Mouse (Mus musculus) midbrain, embryonic 14.5 days (tissue): ENCODE data around the gene Ccdc42. TPM values are rescaled to one million over a fixed set of nuclear protein-coding genes. Genes with fewer than 3 reads are reported as not detected.

Experiments used
- ATAC-seq: fragments of 200-750 bp; cut with Nextera tagmentation; 2 replicates; pipeline ENCODE4 v1.8.0; 2017; ENCODE audit warnings: moderate number of reproducible peaks, moderate library complexity; ENCODE audit not compliant: low FRiP score, low TSS enrichment
- DNase-seq: peaks from one replicate; pipeline ENCODE4 v3.0.0-alpha.2; 2015
- H3K27ac ChIP-seq: fragments of 300-500 bp; sonication (generic); replicated peaks from 2 replicates; pipeline ENCODE4 v1.5.1; 2014; ENCODE audit warnings: mild to moderate bottlenecking, low read depth, low read length, moderate library complexity
- H3K27me3 ChIP-seq: fragments of 300-500 bp; sonication (generic); 2 replicates; pipeline ENCODE4 v1.6.1; 2014; ENCODE audit warnings: low read length, control low read depth, mixed read lengths; ENCODE audit not compliant: control insufficient read depth, insufficient read depth
- H3K36me3 ChIP-seq: fragments of 300-500 bp; sonication (generic); 2 replicates; pipeline ENCODE4 v1.6.1; 2014; ENCODE audit warnings: low read length, control low read depth; ENCODE audit not compliant: control insufficient read depth, insufficient read depth
- H3K4me1 ChIP-seq: fragments of 300-500 bp; sonication (generic); 2 replicates; pipeline ENCODE4 v1.6.1; 2014; ENCODE audit warnings: mild to moderate bottlenecking, antibody characterized with exemption, low read length, control low read depth; ENCODE audit not compliant: control insufficient read depth, insufficient read depth
- H3K4me2 ChIP-seq: fragments of 300-500 bp; sonication (generic); 2 replicates; pipeline ENCODE4 v1.6.1; 2014; ENCODE audit warnings: mild to moderate bottlenecking, low read length, moderate library complexity
- H3K4me3 ChIP-seq: fragments of 300-500 bp; sonication (generic); replicated peaks from 2 replicates; pipeline ENCODE4 v1.5.1; 2014; ENCODE audit warnings: low read depth, low read length
- H3K9ac ChIP-seq: fragments of 300-500 bp; sonication (generic); replicated peaks from 2 replicates; pipeline ENCODE4 v1.6.1; 2014; ENCODE audit warnings: mild to moderate bottlenecking, low read length, moderate library complexity
- H3K9me3 ChIP-seq: fragments of 300-500 bp; sonication (generic); 2 replicates; pipeline ENCODE4 v1.6.1; 2016; ENCODE audit warnings: low read length, control low read depth, mixed read lengths; ENCODE audit not compliant: control insufficient read depth
- WGBS: fragments of 180-500 bp; shearing (Covaris S2); extraction: QIAGEN DNeasy Blood & Tissue Kit; methylation state at CpG from one replicate; pipeline ENCODE4 v1.1.7; 2014; 5-methylcytosine and 5-hydroxymethylcytosine counted together
- polyA plus RNA-seq: library from polyadenylated mRNA; unstranded; fragments of >200 nt; fragmentation: Nextera tagmentation; extraction: Ambion mirVana; gene quantifications from 2 replicates; pipeline ENCODE4 v1.2.1, GENCODE M21; 2014

Gene Ccdc42
- polyA plus RNA-seq, 1 experiment from 2014 or later = not detected

- Histone ChIP-seq H3K36me3 (no peaks in the 10 kb centered on the region), H3K4me1 (peaks cover 6% of the 10 kb centered on the region), H3K9me3 (no peaks in the 10 kb centered on the region), H3K9ac (no peak overlapping the region), H3K27me3 (no peaks in the 10 kb centered on the region), H3K4me3 (no peak overlapping the region), H3K4me2 (no peak overlapping the region), H3K27ac (peak overlapping the region; percentile 60)
- WGBS = 20% methylated on average over 9 of the region's 9 CpGs
- DNase-seq = peak; percentile 80
- ATAC-seq = no peak
Observed at GRCm38 (mm10) chr11:68579462-68579881, 7.3 kb upstream of the Ccdc42 start.

DNA sequence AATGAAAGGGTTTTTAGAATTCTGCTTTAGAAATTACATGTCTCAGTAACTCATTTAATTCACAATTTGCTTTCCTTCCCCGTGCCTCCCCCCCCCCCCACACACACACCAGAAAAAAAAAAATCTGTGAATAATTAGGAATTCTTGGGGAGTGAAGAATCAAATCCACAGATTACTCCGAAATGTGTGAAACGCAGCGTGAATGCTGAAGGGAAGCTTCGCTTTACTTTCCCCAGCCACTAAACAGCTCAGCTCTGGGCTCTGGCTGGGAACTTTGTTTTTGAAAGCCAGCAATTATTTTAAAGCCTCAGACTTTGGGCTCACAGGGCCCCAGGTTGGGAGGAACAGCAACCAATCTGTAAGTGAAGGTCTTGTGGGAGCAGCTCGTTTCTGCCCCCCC is 6.3 kb upstream of the Ccdc42 start:
- no peaks in the 10 kb centered on the region for H3K36me3 ChIP-seq
- no peak overlapping the region for H3K4me2 ChIP-seq
- 27% methylated on average over 6 of the region's 6 CpGs for WGBS
- H3K27ac ChIP-seq = no peak overlapping the region
- ATAC-seq (no peak), DNase-seq (no peak)
- H3K9ac ChIP-seq = no peak overlapping the region
- H3K9me3 ChIP-seq = no peaks in the 10 kb centered on the region
- H3K27me3 ChIP-seq = no peaks in the 10 kb centered on the region
- no peak overlapping the region for H3K4me3 ChIP-seq
- peaks cover 6% of the 10 kb centered on the region for H3K4me1 ChIP-seq

DNA sequence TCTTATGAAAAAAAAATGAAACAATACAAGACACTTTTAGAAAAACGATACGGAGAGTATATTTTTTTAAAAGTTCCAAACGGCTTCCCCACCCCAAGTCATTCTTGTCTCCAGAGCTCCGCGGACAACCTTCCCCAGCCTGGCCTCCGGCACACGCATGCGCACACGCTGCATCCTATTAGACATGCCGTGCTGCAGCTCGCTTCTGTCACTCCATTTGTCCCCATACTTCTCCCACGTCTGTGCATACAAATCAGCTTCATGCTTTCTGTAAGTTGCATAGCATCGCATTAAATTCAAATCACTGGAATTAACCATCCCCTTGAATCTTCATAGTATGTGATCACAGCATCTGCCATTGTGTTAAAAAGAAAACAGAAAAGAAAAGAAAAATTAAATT is 3.6 kb upstream of the Ccdc42 start:
- ATAC-seq = no peak
- 41% methylated on average over 13 of the region's 13 CpGs for WGBS
- Histone ChIP-seq H3K9me3 (no peaks in the 10 kb centered on the region), H3K9ac (no peak overlapping the region), H3K36me3 (no peaks in the 10 kb centered on the region), H3K27me3 (no peaks in the 10 kb centered on the region), H3K4me3 (no peak overlapping the region), H3K4me1 (peaks cover 6% of the 10 kb centered on the region), H3K4me2 (0 out of 2 replicates have a peak overlapping the region, but pooled peaks have one; percentile 15), H3K27ac (no peak overlapping the region)
- DNase-seq = peak; percentile 88

- Histone ChIP-seq H3K27me3 (no peaks in the 10 kb centered on the region), H3K27ac (peak overlapping the region; percentile 63), H3K36me3 (no peaks in the 10 kb centered on the region), H3K4me1 (peaks cover 6% of the 10 kb centered on the region), H3K4me3 (no peak overlapping the region), H3K9ac (no peak overlapping the region), H3K4me2 (no peak overlapping the region), H3K9me3 (no peaks in the 10 kb centered on the region)
- DNase-seq (peak; percentile 57), ATAC-seq (no peak)
- 58% methylated on average over 8 of the region's 8 CpGs for WGBS
Observed at GRCm38 (mm10) chr11:68583906-68584480, 2.8 kb upstream of the Ccdc42 start.

GRCm38 (mm10) chr11:68585890-68586289 is 931 bp upstream of the Ccdc42 start:
- Histone ChIP-seq H3K4me3 (no peak overlapping the region), H3K36me3 (no peaks in the 10 kb centered on the region), H3K27me3 (no peaks in the 10 kb centered on the region), H3K4me1 (peaks cover 6% of the 10 kb centered on the region), H3K9ac (no peak overlapping the region), H3K9me3 (no peaks in the 10 kb centered on the region), H3K27ac (no peak overlapping the region), H3K4me2 (no peak overlapping the region)
- peak; percentile 25 for DNase-seq
- WGBS = 30% methylated on average over 3 of the region's 3 CpGs
- ATAC-seq = no peak

- 63% methylated on average over 8 of the region's 8 CpGs for WGBS
- no peak for ATAC-seq
- Histone ChIP-seq H3K4me2 (no peak overlapping the region), H3K4me3 (no peak overlapping the region), H3K27me3 (no peaks in the 10 kb centered on the region), H3K9me3 (no peaks in the 10 kb centered on the region), H3K4me1 (peaks cover under 1% of the 10 kb centered on the region; the same call in 1 of the 2 replicates), H3K9ac (no peak overlapping the region), H3K36me3 (no peaks in the 10 kb centered on the region), H3K27ac (no peak overlapping the region)
- peak; percentile 82 for DNase-seq
Observed at GRCm38 (mm10) chr11:68589055-68589809, 2.4 kb downstream of the Ccdc42 start.

GRCm38 (mm10) chr11:68591708-68592107 is 4.9 kb downstream of the Ccdc42 start:
- no peaks in the 10 kb centered on the region for H3K27me3 ChIP-seq

GRCm38 (mm10) chr11:68593247-68593646 is 6.4 kb downstream of the Ccdc42 start:
- Histone ChIP-seq H3K4me3 (no peak overlapping the region), H3K36me3 (no peaks in the 10 kb centered on the region), H3K4me1 (no peaks in the 10 kb centered on the region), H3K9ac (no peak overlapping the region), H3K27me3 (no peaks in the 10 kb centered on the region), H3K4me2 (no peak overlapping the region), H3K9me3 (no peaks in the 10 kb centered on the region), H3K27ac (no peak overlapping the region)
- DNase-seq = no peak
- WGBS = 51% methylated on average over 3 of the region's 3 CpGs
- ATAC-seq = no peak

More at GRCm38 (mm10) chr11:68591708-68592107, 4.9 kb downstream of the Ccdc42 start:
- no peak overlapping the region for H3K27ac ChIP-seq
- H3K9ac ChIP-seq = no peak overlapping the region
- no peak overlapping the region for H3K4me3 ChIP-seq
- H3K9me3 ChIP-seq = no peaks in the 10 kb centered on the region
- H3K4me1 ChIP-seq = no peaks in the 10 kb centered on the region
- H3K36me3 ChIP-seq = no peaks in the 10 kb centered on the region
- no peak overlapping the region for H3K4me2 ChIP-seq
- 18% methylated on average over 5 of the region's 5 CpGs for WGBS
- ATAC-seq (no peak), DNase-seq (no peak)

- no peak overlapping the region for H3K4me2 ChIP-seq
- DNase-seq (no peak), ATAC-seq (no peak)
- no peaks in the 10 kb centered on the region for H3K27me3 ChIP-seq
- no peak overlapping the region for H3K27ac ChIP-seq
- 82% methylated on average over 2 of the region's 2 CpGs for WGBS
- peaks cover 9% of the 10 kb centered on the region; the same call in 1 of the 2 replicates for H3K4me1 ChIP-seq
- no peaks in the 10 kb centered on the region for H3K9me3 ChIP-seq
- no peak overlapping the region for H3K4me3 ChIP-seq
- no peaks in the 10 kb centered on the region for H3K36me3 ChIP-seq
- no peak overlapping the region for H3K9ac ChIP-seq
Observed at GRCm38 (mm10) chr11:68597912-68598311, 11.1 kb downstream of the Ccdc42 start.
